Mouse (Mus musculus) testis, postnatal 10 days (tissue): ENCODE measurements at regions not wholly inside any gene's neighbourhood (a gene's known extent, or its start where the extent isn't known, plus 50 kb on each side); places are given as distances from the start of the nearest gene placed in this dataset.
"Not testable (repeated sequence)": the region's sequence is repeated elsewhere in the genome, so short reads cannot be mapped to it uniquely, and the experiment has no call there.

ENCODE experiments used
- DNase-seq: peaks from one replicate; pipeline ENCODE4 v3.0.0; 2021; ENCODE audit warnings: low spot score

DNA sequence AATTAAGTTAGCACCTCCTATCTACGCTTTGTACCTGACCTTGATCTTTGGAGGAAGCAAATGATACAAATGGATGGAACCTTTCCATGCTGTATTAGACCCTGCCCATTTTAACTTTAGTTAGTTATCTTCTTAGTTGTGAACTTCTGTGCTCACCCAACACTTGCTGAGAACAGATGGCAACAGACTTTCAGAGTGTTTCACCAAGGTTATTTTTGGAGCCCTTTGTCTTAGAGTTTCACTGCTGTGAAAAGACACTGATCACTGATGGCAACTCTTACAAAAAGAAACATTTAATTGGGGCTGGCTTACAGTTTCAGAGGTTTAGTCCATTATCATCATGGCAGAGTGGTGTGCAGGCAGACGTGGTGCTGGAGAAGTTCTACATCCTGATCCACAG is 88.8 kb upstream of the Zfp746 start:
- no peak for DNase-seq

DNA sequence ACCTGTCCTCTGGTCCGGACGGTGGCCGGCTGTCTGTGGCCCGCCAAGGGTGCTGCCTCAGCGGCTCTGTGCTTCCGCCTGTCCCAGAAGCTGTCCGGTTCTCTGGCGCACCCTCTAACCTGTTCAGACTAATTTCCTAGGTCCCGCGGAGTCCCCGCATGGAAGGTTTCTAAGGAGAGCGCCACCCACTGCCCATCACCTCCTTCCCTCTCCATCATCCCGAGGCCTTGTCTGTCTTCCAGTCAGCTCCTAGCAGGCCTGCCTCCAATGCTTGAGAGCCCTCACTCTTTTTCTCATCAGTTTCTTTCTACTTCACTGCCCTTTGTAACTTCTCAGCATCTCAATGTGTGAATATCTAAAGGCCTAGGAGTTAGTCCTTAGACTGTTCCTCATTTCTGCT is 86.4 kb upstream of the Zfp746 start:
- not testable (repeated sequence) for DNase-seq

DNA sequence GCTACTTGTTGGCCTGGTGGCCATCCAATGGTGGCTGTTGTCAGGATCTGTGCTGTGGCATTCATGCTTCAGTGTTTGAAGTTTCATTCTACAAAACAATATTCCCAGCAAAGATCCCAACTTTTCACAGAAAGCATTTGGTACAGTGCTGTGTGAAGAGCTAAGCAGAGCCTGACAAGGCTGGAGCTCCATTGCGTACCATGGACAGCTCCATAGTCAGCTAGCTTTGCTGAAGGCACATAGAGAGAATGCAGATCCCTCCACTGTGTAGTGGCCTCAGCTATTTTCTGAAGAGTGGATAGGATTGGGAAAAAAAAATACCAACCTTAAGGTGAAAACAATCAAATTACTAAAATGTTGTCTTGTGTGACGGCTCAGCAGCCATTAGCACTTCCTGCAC is 50.5 kb upstream of the Zfp746 start:
- DNase-seq: peak; percentile 71
